Mouse (Mus musculus): Measurements from ENCODE around the gene Tmem126a. TPM values are rescaled to one million over a fixed set of nuclear protein-coding genes. Genes with fewer than 3 reads are reported as not detected.

The Tmem126a gene
- polyA plus RNA-seq, 1 experiment from 2014 or later = 105 TPM

GRCm38 (mm10) chr7:90444206-90444605, 12.8 kb downstream of the Tmem126a start:
- Histone ChIP-seq H3K9me3 (no peaks in the 10 kb centered on the region), H3K27me3 (replicated peaks) (no peaks in the 10 kb centered on the region), H3K27ac (replicated peaks) (peak overlapping the region; percentile 99), H3K36me3 (peaks cover 15% of the 10 kb centered on the region), H3K9ac (peak overlapping the region; percentile 100), H3K4me2 (peak overlapping the region; percentile 79), H3K4me1 (peaks cover 13% of the 10 kb centered on the region), H3K4me3 (peak overlapping the region; percentile 100)
- WGBS = under 1% methylated on average over 6 of the region's 6 CpGs
- ATAC-seq (ENCODE audit: extremely low read depth, insufficient number of reproducible peaks, low FRiP score, low TSS enrichment) = no peak

GRCm38 (mm10) chr7:90443101-90444091, 13.6 kb downstream of the Tmem126a start:
- WGBS = under 1% methylated on average over 114 of the region's 123 CpGs
- H3K4me1 ChIP-seq = peaks cover 13% of the 10 kb centered on the region
- H3K27ac ChIP-seq (replicated peaks) = peak overlapping the region; percentile 99
- peak; percentile 67 for ATAC-seq (ENCODE audit: extremely low read depth, insufficient number of reproducible peaks, low FRiP score, low TSS enrichment)
- H3K27me3 ChIP-seq (replicated peaks) = no peaks in the 10 kb centered on the region
- H3K9me3 ChIP-seq = no peaks in the 10 kb centered on the region
- peak overlapping the region; percentile 100 for H3K4me3 ChIP-seq
- H3K4me2 ChIP-seq = peak overlapping the region; percentile 79
- peak overlapping the region; percentile 100 for H3K9ac ChIP-seq
- peaks cover 10% of the 10 kb centered on the region for H3K36me3 ChIP-seq

- peaks cover 5% of the 10 kb centered on the region for H3K36me3 ChIP-seq
- H3K4me1 ChIP-seq = peaks cover 12% of the 10 kb centered on the region
- peak within 1 kb of the TSS; percentile 99 for H3K27ac ChIP-seq (replicated peaks)
- no peaks in the 10 kb centered on the region for H3K9me3 ChIP-seq
- peak within 1 kb of the TSS; percentile 100 for H3K4me3 ChIP-seq
- H3K9ac ChIP-seq = peak within 1 kb of the TSS; percentile 100
- ATAC-seq (ENCODE audit: extremely low read depth, insufficient number of reproducible peaks, low FRiP score, low TSS enrichment) = peak; percentile 91
- no peaks in the 10 kb centered on the region for H3K27me3 ChIP-seq (replicated peaks)
- H3K4me2 ChIP-seq = peak within 1 kb of the TSS; percentile 79
- WGBS = under 1% methylated on average over 54 of the region's 54 CpGs
Measured at GRCm38 (mm10) chr7:90442518-90443080, 14.4 kb downstream of the Tmem126a start, which contains the start of gene Crebzf. TSS of gene Crebzf (plus strand) at chr7:90442729.

- no peak for ATAC-seq (ENCODE audit: extremely low read depth, insufficient number of reproducible peaks, low FRiP score, low TSS enrichment)
- H3K36me3 ChIP-seq = peaks cover 1% of the 10 kb centered on the region; the same call in 1 of the 2 replicates
- H3K4me3 ChIP-seq = peak overlapping the region; percentile 100
- no peaks in the 10 kb centered on the region for H3K9me3 ChIP-seq
- 10% methylated on average over 4 of the region's 4 CpGs for WGBS
- peaks cover 7% of the 10 kb centered on the region for H3K4me1 ChIP-seq
- H3K9ac ChIP-seq = peak overlapping the region; percentile 100
- peak overlapping the region; percentile 99; the same call in 1 of the 2 replicates for H3K27ac ChIP-seq (replicated peaks)
- peak overlapping the region; percentile 79 for H3K4me2 ChIP-seq
- no peaks in the 10 kb centered on the region for H3K27me3 ChIP-seq (replicated peaks)
Measured at GRCm38 (mm10) chr7:90442070-90442469, 15.0 kb downstream of the Tmem126a start.

- no peak overlapping the region for H3K9ac ChIP-seq
- H3K4me3 ChIP-seq = no peak overlapping the region
- WGBS = 78% methylated on average over 4 of the region's 4 CpGs
- H3K27ac ChIP-seq (replicated peaks) = no peak overlapping the region
- H3K27me3 ChIP-seq (replicated peaks) = no peaks in the 10 kb centered on the region
- ATAC-seq (ENCODE audit: extremely low read depth, insufficient number of reproducible peaks, low FRiP score, low TSS enrichment) = no peak
- no peaks in the 10 kb centered on the region for H3K4me1 ChIP-seq
- H3K4me2 ChIP-seq = no peak overlapping the region
- no peaks in the 10 kb centered on the region for H3K9me3 ChIP-seq
- H3K36me3 ChIP-seq = no peaks in the 10 kb centered on the region
Measured at GRCm38 (mm10) chr7:90440044-90440443, 17.0 kb downstream of the Tmem126a start.

GRCm38 (mm10) chr7:90432221-90432620, 24.8 kb downstream of the Tmem126a start:
- Histone ChIP-seq H3K4me3 (no peak overlapping the region), H3K4me1 (peaks cover under 1% of the 10 kb centered on the region; the same call in 1 of the 2 replicates), H3K9me3 (no peaks in the 10 kb centered on the region), H3K9ac (no peak overlapping the region), H3K27me3 (replicated peaks) (no peaks in the 10 kb centered on the region), H3K27ac (replicated peaks) (no peak overlapping the region), H3K36me3 (no peaks in the 10 kb centered on the region), H3K4me2 (no peak overlapping the region)
- ATAC-seq (ENCODE audit: extremely low read depth, insufficient number of reproducible peaks, low FRiP score, low TSS enrichment) = no peak

- peak overlapping the region; percentile 50 for H3K4me3 ChIP-seq
- peak overlapping the region; percentile 74 for H3K9ac ChIP-seq
- WGBS = 42% methylated on average over 9 of the region's 9 CpGs
- peak overlapping the region; percentile 76 for H3K4me2 ChIP-seq
- no peak for ATAC-seq (ENCODE audit: extremely low read depth, insufficient number of reproducible peaks, low FRiP score, low TSS enrichment)
- H3K36me3 ChIP-seq = no peaks in the 10 kb centered on the region
- H3K9me3 ChIP-seq = no peaks in the 10 kb centered on the region
- H3K4me1 ChIP-seq = peaks cover 8% of the 10 kb centered on the region
- H3K27ac ChIP-seq (replicated peaks) = no peak overlapping the region
- no peaks in the 10 kb centered on the region for H3K27me3 ChIP-seq (replicated peaks)
Measured at GRCm38 (mm10) chr7:90427006-90427405, 30.0 kb downstream of the Tmem126a start.

- peak within 1 kb of the TSS; percentile 75 for H3K9ac ChIP-seq
- 13% methylated on average over 29 of the region's 29 CpGs for WGBS
- no peaks in the 10 kb centered on the region for H3K36me3 ChIP-seq
- no peak within 1 kb of the TSS for H3K27ac ChIP-seq (replicated peaks)
- peak within 1 kb of the TSS; percentile 50 for H3K4me3 ChIP-seq
- peaks cover 8% of the 10 kb centered on the region for H3K4me1 ChIP-seq
- no peaks in the 10 kb centered on the region for H3K27me3 ChIP-seq (replicated peaks)
- H3K9me3 ChIP-seq = no peaks in the 10 kb centered on the region
- peak within 1 kb of the TSS; percentile 76 for H3K4me2 ChIP-seq
- ATAC-seq (ENCODE audit: extremely low read depth, insufficient number of reproducible peaks, low FRiP score, low TSS enrichment) = peak; percentile 99
Measured at GRCm38 (mm10) chr7:90426020-90427001, 30.7 kb downstream of the Tmem126a start, which contains the start of gene Ccdc89. TSS of gene Ccdc89 (plus strand) at chr7:90426577.

GRCm38 (mm10) chr7:90409934-90410333, 47.1 kb downstream of the Tmem126a start:
- 43% methylated on average over 3 of the region's 3 CpGs for whole genome bisulfite sequencing

More at GRCm38 (mm10) chr7:90409934-90410333, 47.1 kb downstream of the Tmem126a start:
- Histone ChIP-seq H3K27ac (replicated peaks) (no peak overlapping the region), H3K9ac (no peak overlapping the region), H3K9me3 (no peaks in the 10 kb centered on the region), H3K4me1 (no peaks in the 10 kb centered on the region), H3K36me3 (peaks cover 7% of the 10 kb centered on the region), H3K4me3 (no peak overlapping the region), H3K4me2 (no peak overlapping the region), H3K27me3 (replicated peaks) (no peaks in the 10 kb centered on the region)
- no peak for ATAC-seq (ENCODE audit: extremely low read depth, insufficient number of reproducible peaks, low FRiP score, low TSS enrichment)
